Mouse (Mus musculus) yolk sac, embryonic 10.5 days (tissue): Measurements from ENCODE around the gene Anapc5.
A peak's percentile ranks its signal among the peaks of the same experiment; 100 is the strongest.

Source experiments
- DNase-seq: peaks from one replicate; pipeline ENCODE4 v3.0.0-alpha.2; 2017; ENCODE audit warnings: low spot score

Anapc5 gene

DNA sequence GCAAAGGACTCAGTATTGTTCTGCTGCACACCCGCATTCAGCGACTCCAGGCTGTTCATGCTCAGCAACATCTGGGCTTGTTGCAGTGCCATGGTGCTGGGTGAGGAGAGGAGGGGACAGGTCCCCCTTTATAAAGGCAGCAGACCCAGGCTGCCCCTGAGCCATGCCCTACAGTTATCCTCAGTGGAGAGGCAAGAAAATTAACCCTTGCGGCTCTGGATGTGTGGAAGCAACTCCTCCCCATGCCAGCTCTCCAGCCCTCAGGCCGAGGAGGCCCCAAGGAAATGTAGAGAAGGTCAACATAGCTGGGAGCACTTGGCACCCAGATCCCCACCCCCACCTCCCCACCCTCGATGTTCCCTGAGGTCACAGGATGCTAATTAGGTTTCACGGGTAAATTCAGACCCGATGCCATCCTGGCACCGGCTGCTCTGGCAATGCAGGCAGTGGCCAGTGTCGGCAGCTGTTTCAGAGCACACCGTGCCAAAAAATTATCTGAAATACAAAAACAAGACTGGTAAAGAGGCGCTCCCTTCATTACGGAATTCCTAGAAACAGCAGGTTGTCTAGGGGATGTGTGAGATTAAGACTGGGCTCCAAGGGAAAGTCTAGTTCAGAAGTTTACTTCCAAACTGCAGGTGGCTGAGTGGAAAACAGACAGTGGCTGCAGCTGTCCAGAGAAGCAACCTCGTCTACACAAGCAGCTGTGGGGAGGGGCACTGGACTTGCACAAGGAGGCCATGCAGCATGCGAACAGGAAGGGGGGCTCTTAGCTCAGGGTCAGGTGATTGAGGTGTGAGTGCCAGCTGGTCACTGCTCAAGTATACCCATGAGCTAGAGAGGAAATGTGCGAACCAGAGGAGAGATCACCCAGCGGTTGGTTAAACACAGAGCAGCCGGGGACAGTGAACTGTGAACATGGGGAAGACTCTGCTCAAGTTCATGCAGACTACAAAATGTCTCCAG, 21.5 kb downstream of the Anapc5 start:
- no peak for DNase-seq

- peak; percentile 85 for DNase-seq
These were observed 22.4 kb downstream of the Anapc5 start for GRCm38 (mm10) chr5:122798557-122799378.

DNA sequence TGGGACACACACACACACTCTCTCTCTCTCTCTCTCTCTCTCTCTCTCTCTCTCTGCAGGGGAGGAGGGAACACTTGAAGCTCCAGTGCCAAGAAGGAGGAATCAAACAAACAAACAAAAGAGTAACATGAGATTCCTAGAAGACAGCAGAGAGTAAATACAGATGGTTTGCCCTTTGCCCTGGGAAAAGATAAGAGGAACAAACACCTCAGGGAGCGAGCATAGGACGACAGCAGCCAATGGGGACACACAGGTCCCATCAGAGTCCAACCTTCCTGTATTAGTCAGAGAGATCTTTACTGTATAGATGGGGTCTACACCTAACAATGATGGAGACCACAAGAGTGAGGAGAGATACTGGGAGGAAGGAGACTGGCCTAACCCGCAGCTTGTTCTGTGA, 23.3 kb downstream of the Anapc5 start:
- DNase-seq: peak; percentile 81

DNA sequence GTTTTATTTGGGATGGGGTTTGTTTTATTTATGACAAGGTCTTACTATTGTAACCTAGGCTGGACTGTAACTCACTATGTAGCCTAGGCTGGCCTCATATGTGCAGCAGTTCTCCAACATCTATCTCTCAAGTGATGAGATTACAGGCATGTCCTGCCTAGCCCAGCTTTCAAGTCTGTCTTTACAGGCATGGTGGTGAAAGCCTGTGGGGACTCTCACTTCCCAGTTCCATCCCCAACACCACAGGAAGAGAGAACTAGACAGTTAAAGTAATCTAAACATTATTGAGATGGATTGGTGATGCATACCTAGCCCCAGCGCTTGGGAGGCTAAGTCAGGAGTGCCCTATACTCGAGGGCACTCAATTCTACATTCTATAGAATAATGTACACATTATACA, 32.4 kb downstream of the Anapc5 start:
- DNase-seq: no peak

DNA sequence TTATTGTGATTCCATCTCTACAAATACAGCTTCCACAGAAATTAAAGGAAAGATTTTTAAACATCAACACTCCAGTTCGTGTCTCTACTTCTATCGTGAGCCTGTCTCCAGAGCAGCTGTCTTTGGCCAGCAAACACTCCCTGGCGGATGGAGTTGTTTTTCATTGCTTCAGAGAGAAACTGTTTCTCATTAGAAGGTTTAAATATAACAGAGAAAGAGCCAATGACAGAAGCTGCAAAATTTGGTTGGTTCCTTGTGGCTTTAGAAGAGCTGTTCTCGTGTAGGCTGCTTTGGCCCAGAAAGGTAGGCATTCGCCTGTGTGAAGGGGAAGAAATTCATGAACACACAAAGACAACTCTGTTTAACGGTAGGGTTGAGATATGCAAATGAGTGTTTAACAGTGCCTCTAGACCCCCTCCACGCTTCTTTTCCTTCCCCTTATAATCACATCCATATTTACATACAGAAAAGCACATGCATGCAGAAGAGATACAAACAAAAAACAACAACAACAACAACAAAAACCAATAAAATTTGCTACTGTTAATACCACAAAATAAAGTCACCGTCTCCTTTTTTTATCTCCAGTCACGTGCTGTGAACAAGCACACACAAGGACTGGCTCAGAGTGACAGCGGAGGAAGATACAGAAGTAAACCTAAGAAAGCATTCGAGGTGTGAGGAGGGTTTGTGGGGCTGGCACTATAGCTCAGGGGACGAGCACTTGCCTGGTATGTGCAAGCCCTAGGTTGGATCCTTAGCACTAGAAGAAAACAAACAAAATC, 34.9 kb downstream of the Anapc5 start:
- no peak for DNase-seq

DNA sequence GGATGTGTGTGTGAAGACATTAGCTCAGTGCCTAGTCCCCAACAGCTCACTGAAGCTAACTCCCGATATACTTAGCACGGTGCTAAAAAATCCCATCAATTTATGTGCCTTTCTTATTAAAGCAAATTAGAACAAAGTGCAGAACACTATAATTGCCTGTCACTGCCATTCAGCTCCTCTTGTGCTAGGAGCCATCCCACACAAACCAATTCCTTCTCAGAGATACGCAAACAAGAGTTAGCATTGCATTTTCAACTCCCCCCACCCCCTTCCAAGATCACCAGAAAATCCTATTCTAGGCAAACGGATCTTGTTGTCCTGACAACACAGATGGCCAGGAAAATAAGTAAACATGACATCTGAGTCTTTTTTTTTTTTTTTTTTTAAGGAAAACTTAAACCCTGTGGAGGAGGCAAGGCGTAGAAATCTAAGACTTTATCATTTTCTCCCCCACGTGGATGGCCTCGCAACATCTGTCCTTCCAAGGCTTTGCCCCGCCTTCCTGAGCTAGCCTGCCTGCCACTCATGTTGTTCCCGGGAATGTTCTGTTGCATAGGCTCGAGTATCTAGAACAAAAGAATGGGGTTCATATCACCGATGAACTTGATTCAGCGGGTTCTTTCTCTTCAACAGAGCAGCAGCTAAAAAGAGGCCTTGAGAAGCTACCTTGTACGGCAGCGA, 37.3 kb downstream of the Anapc5 start:
- DNase-seq: no peak

- peak; percentile 68 for DNase-seq
These were observed 39.1 kb downstream of the Anapc5 start for GRCm38 (mm10) chr5:122782066-122782465.

GRCm38 (mm10) chr5:122780791-122781432, 40.2 kb downstream of the Anapc5 start:
- DNase-seq: no peak

- peak; percentile 80 for DNase-seq
These were observed 41.8 kb downstream of the Anapc5 start, which contains the start of gene Camkk2 for GRCm38 (mm10) chr5:122779277-122779834. Camkk2 (minus strand) TSS chr5:122779409.

- no peak for DNase-seq
These were observed 42.6 kb downstream of the Anapc5 start for GRCm38 (mm10) chr5:122778231-122779226.

GRCm38 (mm10) chr5:122777322-122777721, 43.8 kb downstream of the Anapc5 start:
- no peak for DNase-seq

GRCm38 (mm10) chr5:122775646-122776286, 45.4 kb downstream of the Anapc5 start:
- DNase-seq: no peak

GRCm38 (mm10) chr5:122774743-122775611, 46.2 kb downstream of the Anapc5 start:
- peak; percentile 57 for DNase-seq

DNA sequence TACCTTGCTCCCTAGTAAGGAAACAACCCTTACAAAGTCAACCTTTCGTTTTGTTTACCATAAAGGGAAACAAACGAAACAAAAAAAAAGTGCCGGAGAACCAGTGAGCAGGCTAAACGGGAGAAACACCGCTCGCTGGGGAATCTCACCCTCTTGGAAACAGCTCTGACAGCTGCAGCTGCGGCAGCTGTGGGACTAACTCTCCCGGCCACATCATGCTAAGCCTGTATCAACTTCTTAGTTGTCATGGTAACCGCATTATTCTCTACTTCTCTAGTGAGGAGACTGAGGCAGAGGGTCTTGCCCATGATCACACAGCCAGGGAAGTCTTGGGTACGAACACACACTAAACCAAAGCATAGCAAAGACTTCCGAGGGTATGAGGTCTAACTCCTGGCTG, 47.4 kb downstream of the Anapc5 start:
- no peak for DNase-seq

GRCm38 (mm10) chr5:122771428-122771827, 49.7 kb downstream of the Anapc5 start:
- DNase-seq: no peak

DNA sequence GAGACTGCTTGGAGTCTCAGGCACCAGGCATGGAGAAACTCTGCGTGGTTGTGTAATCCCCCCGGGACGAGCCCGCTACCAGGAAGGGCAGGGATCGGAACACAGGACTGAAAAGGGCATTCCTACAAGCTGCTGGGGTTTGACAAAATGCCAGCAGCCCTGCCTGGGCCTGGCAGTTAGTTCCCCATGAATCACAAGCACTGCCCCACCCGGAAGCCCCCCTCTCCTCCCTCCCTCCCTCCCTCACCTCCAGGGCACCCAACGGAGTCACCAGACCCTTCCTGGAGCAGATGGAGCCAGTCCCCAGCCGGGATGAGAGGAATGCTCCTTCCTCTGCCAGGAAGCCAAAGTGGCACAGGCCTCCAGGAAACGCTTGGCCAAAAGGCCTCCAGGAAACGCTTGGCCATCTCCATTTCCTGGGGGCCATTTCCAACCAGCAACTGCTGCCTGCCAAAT, 50.3 kb downstream of the Anapc5 start:
- DNase-seq: no peak

- no peak for DNase-seq
These were observed 50.8 kb downstream of the Anapc5 start for GRCm38 (mm10) chr5:122770304-122770703.
